Mouse (Mus musculus): ENCODE data around the gene Cln3. TPM values are rescaled to one million over a fixed set of nuclear protein-coding genes. Genes with fewer than 3 reads are reported as not detected.

Gene Cln3
- total and polyA plus RNA-seq, 3 experiments: 20.5 to 61.9 TPM; not detected in 1

GRCm38 (mm10) chr7:126621452-126622359 lies 36.1 kb upstream of the Cln3 start:
- Histone ChIP-seq H3K27ac (ENCODE audit: control insufficient read depth, low read depth, low read length) (peak overlapping the region; percentile 53), H3K27me3 (ENCODE audit: control insufficient read depth in 1 of 2, insufficient read depth in 2 of 2, low read length in 2 of 2) (no peaks in the 10 kb centered on the region), H3K9ac (ENCODE audit: control insufficient read depth, low read depth, low read length, poor library complexity, severe bottlenecking) (peak overlapping the region; percentile 11), H3K79me2 (ENCODE audit: control insufficient read depth, insufficient read depth, low read length, poor library complexity) (no peaks in the 10 kb centered on the region), H3K4me3 (ENCODE audit: control insufficient read depth in 1 of 2, insufficient read depth in 1 of 2, low read depth in 2 of 2, low read length in 2 of 2) (peak overlapping the region; percentile 0 to 12; a peak in 2 of 4 replicates), H3K9me3 (replicated peaks; ENCODE audit: insufficient read depth, low read length) (no peaks in the 10 kb centered on the region), H3K4me1 (ENCODE audit: control insufficient read depth in 1 of 2, insufficient read depth in 2 of 2, low read length in 2 of 2) (peaks cover 23 to 52% of the 10 kb centered on the region in 2 experiments), H3K36me3 (ENCODE audit: control insufficient read depth in 1 of 2, insufficient read depth in 2 of 2, low read length in 2 of 2) (peaks cover 0 to 40% of the 10 kb centered on the region in 2 experiments; a peak in 2 of 4 replicates)
- peak; percentile 86 for DNase-seq (ENCODE audit: low read depth, low spot score)
- TF ChIP-seq ZMIZ1 (IDR thresholded peaks at IDR 0.05; ENCODE audit: low read depth, low read length) (no peak), KAT2A (conservative IDR thresholded peaks at IDR 0.05; ENCODE audit: low read depth, low read length) (no peak), MAX (IDR thresholded peaks at IDR 0.05; ENCODE audit: low read length) (no peak), MAFK (IDR thresholded peaks at IDR 0.05; ENCODE audit: borderline replicate concordance, low read depth, low read length) (no peak), ZC3H11A (IDR thresholded peaks at IDR 0.05; ENCODE audit: low read depth, low read length) (no peak), POLR2AphosphoS2 (IDR thresholded peaks at IDR 0.05; ENCODE audit: low read length) (no peak; the same call in 1 of the 2 replicates), TAL1 (IDR thresholded peaks at IDR 0.05; ENCODE audit: low read length) (peak; percentile 93), UBTF (IDR thresholded peaks at IDR 0.05; ENCODE audit: borderline replicate concordance, insufficient read depth, low read depth, low read length) (no peak), RCOR1 (IDR thresholded peaks at IDR 0.05; ENCODE audit: low read depth, low read length) (peak; percentile 82; the same call in 1 of the 2 replicates), CHD1 (IDR thresholded peaks at IDR 0.05; ENCODE audit: low read depth, low read length) (no peak), CTCF (IDR thresholded peaks at IDR 0.05 in 2 of 3, conservative IDR thresholded peaks at IDR 0.05 in 1 of 3; ENCODE audit: control insufficient read depth in 1 of 3, insufficient read depth in 1 of 3, low read depth in 2 of 3, low read length in 3 of 3, poor library complexity in 1 of 3, severe bottlenecking in 1 of 3) (no peak), MEF2A (IDR thresholded peaks at IDR 0.05; ENCODE audit: extremely low read depth, insufficient replicate concordance, low read depth, low read length, poor library complexity, severe bottlenecking) (no peak), POLR2A (IDR thresholded peaks at IDR 0.05; ENCODE audit: control insufficient read depth in 1 of 2, insufficient read depth in 1 of 2, low read depth in 1 of 2, low read length in 2 of 2, poor library complexity in 1 of 2) (no peak), EP300 (IDR thresholded peaks at IDR 0.05; ENCODE audit: low read depth in 1 of 2, low read length in 2 of 2) (peak; percentile 89), TCF12 (IDR thresholded peaks at IDR 0.05; ENCODE audit: low read depth, low read length) (peak; percentile 90), USF1 (IDR thresholded peaks at IDR 0.05; ENCODE audit: low read depth, low read length) (peak; percentile 59; the same call in 1 of the 2 replicates), MYC (IDR thresholded peaks at IDR 0.05; ENCODE audit: low read depth, low read length) (0 out of 2 replicates have a peak, but pooled peaks have one; percentile 11), ZKSCAN1 (IDR thresholded peaks at IDR 0.05; ENCODE audit: low read depth, low read length) (no peak), POLR2AphosphoS5 (IDR thresholded peaks at IDR 0.05; ENCODE audit: borderline replicate concordance, low read depth, low read length) (no peak), MAZ (IDR thresholded peaks at IDR 0.05; ENCODE audit: low read depth, low read length) (peak; percentile 84), ELF1 (IDR thresholded peaks at IDR 0.05; ENCODE audit: low read depth, low read length) (no peak), RAD21 (IDR thresholded peaks at IDR 0.05; ENCODE audit: low read depth, low read length) (no peak), TBP (IDR thresholded peaks at IDR 0.05; ENCODE audit: low read depth, low read length) (peak; percentile 85), MYB (IDR thresholded peaks at IDR 0.05; ENCODE audit: low read depth, low read length) (no peak), ETS1 (IDR thresholded peaks at IDR 0.05; ENCODE audit: low read depth, low read length) (peak; percentile 66), BHLHE40 (IDR thresholded peaks at IDR 0.05; ENCODE audit: borderline replicate concordance, low read depth, low read length) (peak; percentile 53; the same call in 1 of the 2 replicates), SIN3A (IDR thresholded peaks at IDR 0.05; ENCODE audit: low read length) (no peak; the same call in 1 of the 2 replicates), CHD2 (IDR thresholded peaks at IDR 0.05; ENCODE audit: low read length) (no peak), ZNF384 (IDR thresholded peaks at IDR 0.05; ENCODE audit: low read depth, low read length) (no peak), JUND (IDR thresholded peaks at IDR 0.05; ENCODE audit: low read depth, low read length) (no peak), GATA1 (IDR thresholded peaks at IDR 0.05; ENCODE audit: low read depth, low read length) (peak; percentile 85), HCFC1 (IDR thresholded peaks at IDR 0.05; ENCODE audit: low read depth, low read length) (no peak), USF2 (IDR thresholded peaks at IDR 0.05; ENCODE audit: borderline replicate concordance in 1 of 2, insufficient read depth in 1 of 2, low read depth in 1 of 2, low read length in 2 of 2) (no peak), NELFE (IDR thresholded peaks at IDR 0.05; ENCODE audit: low read depth, low read length) (no peak), NRF1 (IDR thresholded peaks at IDR 0.05; ENCODE audit: insufficient read depth, low read depth, low read length, poor library complexity, severe bottlenecking) (no peak)

All from MEL (cell line).